Mouse (Mus musculus) hindbrain, embryonic 14.5 days (tissue): ENCODE results near the gene Add3. TPM values are rescaled to one million over a fixed set of nuclear protein-coding genes. Genes with fewer than 3 reads are reported as not detected.

Experiments
- ATAC-seq: fragments of 200-750 bp; cut with Nextera tagmentation; 2 replicates; pipeline ENCODE4 v1.8.0; 2017; ENCODE audit warnings: moderate number of reproducible peaks, mild to moderate bottlenecking, moderate TSS enrichment, moderate library complexity; ENCODE audit not compliant: low FRiP score
- DNase-seq: peaks from one replicate; pipeline ENCODE4 v3.0.0-alpha.2; 2015; ENCODE audit warnings: low spot score
- H3K27ac ChIP-seq: fragments of 300-500 bp; sonication (generic); 2 replicates; pipeline ENCODE4 v1.5.1; 2014; ENCODE audit warnings: mild to moderate bottlenecking, moderate library complexity
- H3K27me3 ChIP-seq: fragments of 300-500 bp; sonication (generic); 2 replicates; pipeline ENCODE4 v1.6.1; 2014; ENCODE audit warnings: mild to moderate bottlenecking, low read length, mixed read lengths; ENCODE audit not compliant: control insufficient read depth, insufficient read depth
- H3K36me3 ChIP-seq: fragments of 300-500 bp; sonication (generic); replicated peaks from 2 replicates; pipeline ENCODE4 v1.6.1; 2014; ENCODE audit not compliant: control insufficient read depth, insufficient read depth
- H3K4me1 ChIP-seq: fragments of 300-500 bp; sonication (generic); replicated peaks from 2 replicates; pipeline ENCODE4 v1.6.1; 2014; ENCODE audit warnings: antibody characterized with exemption, low read length, mixed read lengths; ENCODE audit not compliant: control insufficient read depth, insufficient read depth
- H3K4me2 ChIP-seq: fragments of 300-500 bp; sonication (generic); replicated peaks from 2 replicates; pipeline ENCODE4 v1.6.1; 2014; ENCODE audit warnings: mild to moderate bottlenecking, moderate library complexity
- H3K4me3 ChIP-seq: fragments of 300-500 bp; sonication (generic); replicated peaks from 2 replicates; pipeline ENCODE4 v1.5.1; 2014; ENCODE audit warnings: mild to moderate bottlenecking, low read length
- H3K9ac ChIP-seq: fragments of 300-500 bp; sonication (generic); 2 replicates; pipeline ENCODE4 v1.6.1; 2014
- H3K9me3 ChIP-seq: fragments of 300-500 bp; sonication (generic); 2 replicates; pipeline ENCODE4 v1.6.1; 2016; ENCODE audit warnings: low read length; ENCODE audit not compliant: control insufficient read depth
- WGBS: fragments of 180-500 bp; shearing (Covaris S2); extraction: QIAGEN DNeasy Blood & Tissue Kit; methylation state at CpG from one replicate; pipeline ENCODE4 v1.1.7; 2014; 5-methylcytosine and 5-hydroxymethylcytosine counted together
- polyA plus RNA-seq: library from polyadenylated mRNA; unstranded; fragments of >200 nt; fragmentation: Nextera tagmentation; extraction: Ambion mirVana; gene quantifications from 2 replicates; pipeline ENCODE4 v1.2.1, GENCODE M21; 2014

Gene Add3
- polyA plus RNA-seq, 1 experiment from 2014 or later, result 43.4 TPM

GRCm38 (mm10) chr19:53193964-53194582 is 53.8 kb downstream of the Add3 start:
- ATAC-seq (no peak), DNase-seq (no peak)
- Histone ChIP-seq H3K27ac (no peak overlapping the region; the same call in 1 of the 2 replicates), H3K9ac (no peak overlapping the region), H3K4me2 (no peak overlapping the region), H3K36me3 (no peaks in the 10 kb centered on the region), H3K4me3 (no peak overlapping the region), H3K4me1 (no peaks in the 10 kb centered on the region; the same call in 1 of the 2 replicates), H3K27me3 (no peaks in the 10 kb centered on the region), H3K9me3 (no peaks in the 10 kb centered on the region)
- 66% methylated on average over 11 of the region's 11 CpGs for WGBS

GRCm38 (mm10) chr19:53194751-53195520 is 54.7 kb downstream of the Add3 start:
- no peak overlapping the region for H3K27ac ChIP-seq
- no peak for ATAC-seq
- 57% methylated on average over 9 of the region's 9 CpGs for WGBS

GRCm38 (mm10) chr19:53196961-53197360 is 56.7 kb downstream of the Add3 start:
- ATAC-seq, result no peak
- 90% methylated on average over 10 of the region's 10 CpGs for WGBS

More at GRCm38 (mm10) chr19:53194751-53195520, 54.7 kb downstream of the Add3 start:
- H3K9ac ChIP-seq, result no peak overlapping the region
- H3K4me1 ChIP-seq, result no peaks in the 10 kb centered on the region; the same call in 1 of the 2 replicates
- DNase-seq, result no peak
- H3K27me3 ChIP-seq, result no peaks in the 10 kb centered on the region
- H3K36me3 ChIP-seq, result no peaks in the 10 kb centered on the region
- no peaks in the 10 kb centered on the region for H3K9me3 ChIP-seq
- H3K4me3 ChIP-seq, result no peak overlapping the region
- H3K4me2 ChIP-seq, result no peak overlapping the region

GRCm38 (mm10) chr19:53197766-53198165 is 57.5 kb downstream of the Add3 start:
- no peak for ATAC-seq
- Histone ChIP-seq H3K4me3 (no peak overlapping the region), H3K27ac (no peak overlapping the region)

More at GRCm38 (mm10) chr19:53196961-53197360, 56.7 kb downstream of the Add3 start:
- H3K9me3 ChIP-seq, result no peaks in the 10 kb centered on the region
- H3K27me3 ChIP-seq, result no peaks in the 10 kb centered on the region
- no peaks in the 10 kb centered on the region for H3K36me3 ChIP-seq
- no peak overlapping the region for H3K9ac ChIP-seq
- H3K4me1 ChIP-seq, result no peaks in the 10 kb centered on the region; the same call in 1 of the 2 replicates
- H3K27ac ChIP-seq, result no peak overlapping the region
- no peak for DNase-seq
- H3K4me3 ChIP-seq, result no peak overlapping the region
- H3K4me2 ChIP-seq, result no peak overlapping the region

GRCm38 (mm10) chr19:53198706-53199572 is 58.7 kb downstream of the Add3 start:
- 86% methylated on average over 17 of the region's 17 CpGs for WGBS
- Histone ChIP-seq H3K36me3 (no peaks in the 10 kb centered on the region), H3K9ac (no peak overlapping the region), H3K27ac (no peak overlapping the region), H3K4me2 (no peak overlapping the region), H3K27me3 (no peaks in the 10 kb centered on the region), H3K9me3 (no peaks in the 10 kb centered on the region), H3K4me1 (no peaks in the 10 kb centered on the region; the same call in 1 of the 2 replicates), H3K4me3 (no peak overlapping the region)
- ATAC-seq (no peak), DNase-seq (no peak)

More at GRCm38 (mm10) chr19:53197766-53198165, 57.5 kb downstream of the Add3 start:
- no peak overlapping the region for H3K4me2 ChIP-seq
- H3K9me3 ChIP-seq, result no peaks in the 10 kb centered on the region
- H3K9ac ChIP-seq, result no peak overlapping the region
- no peaks in the 10 kb centered on the region; the same call in 1 of the 2 replicates for H3K4me1 ChIP-seq
- no peaks in the 10 kb centered on the region for H3K36me3 ChIP-seq
- no peaks in the 10 kb centered on the region for H3K27me3 ChIP-seq
- no peak for DNase-seq
- 86% methylated on average over 7 of the region's 7 CpGs for WGBS

GRCm38 (mm10) chr19:53199711-53200110 is 59.5 kb downstream of the Add3 start:
- Histone ChIP-seq H3K4me1 (no peaks in the 10 kb centered on the region), H3K9ac (no peak overlapping the region), H3K27me3 (no peaks in the 10 kb centered on the region), H3K36me3 (no peaks in the 10 kb centered on the region), H3K27ac (no peak overlapping the region), H3K4me3 (no peak overlapping the region), H3K4me2 (no peak overlapping the region), H3K9me3 (no peaks in the 10 kb centered on the region)
- no peak for ATAC-seq
- 94% methylated on average over 9 of the region's 9 CpGs for WGBS
- no peak for DNase-seq

GRCm38 (mm10) chr19:53202116-53202515 is 61.9 kb downstream of the Add3 start:
- ATAC-seq (no peak), DNase-seq (no peak)
- Histone ChIP-seq H3K9ac (no peak overlapping the region), H3K4me1 (no peaks in the 10 kb centered on the region), H3K4me3 (no peak overlapping the region), H3K9me3 (no peaks in the 10 kb centered on the region), H3K27me3 (no peaks in the 10 kb centered on the region), H3K27ac (no peak overlapping the region), H3K4me2 (no peak overlapping the region), H3K36me3 (no peaks in the 10 kb centered on the region)
- 97% methylated on average over 1 of the region's 1 CpGs for WGBS

- Histone ChIP-seq H3K9ac (no peak overlapping the region), H3K4me3 (no peak overlapping the region), H3K27me3 (no peaks in the 10 kb centered on the region), H3K36me3 (no peaks in the 10 kb centered on the region), H3K4me1 (no peaks in the 10 kb centered on the region), H3K4me2 (no peak overlapping the region), H3K9me3 (no peaks in the 10 kb centered on the region), H3K27ac (no peak overlapping the region)
- ATAC-seq (no peak), DNase-seq (no peak)
- whole genome bisulfite sequencing, result 97% methylated on average over 2 of the region's 2 CpGs
Measured at GRCm38 (mm10) chr19:53206986-53207385, 66.7 kb downstream of the Add3 start.

- Histone ChIP-seq H3K27me3 (no peaks in the 10 kb centered on the region), H3K9me3 (no peaks in the 10 kb centered on the region), H3K4me2 (no peak overlapping the region), H3K27ac (no peak overlapping the region), H3K9ac (no peak overlapping the region), H3K4me3 (no peak overlapping the region), H3K4me1 (no peaks in the 10 kb centered on the region), H3K36me3 (no peaks in the 10 kb centered on the region)
- DNase-seq (no peak), ATAC-seq (no peak)
- WGBS, result 90% methylated on average over 7 of the region's 7 CpGs
Measured at GRCm38 (mm10) chr19:53208830-53209229, 68.6 kb downstream of the Add3 start.
